Mouse (Mus musculus) embryonic facial prominence, embryonic 10.5 days (tissue): ENCODE measurements at regions not wholly inside any gene's neighbourhood (a gene's known extent, or its start where the extent isn't known, plus 50 kb on each side); places are given as distances from the start of the nearest gene placed in this dataset.
"Not testable (repeated sequence)": the region's sequence is repeated elsewhere in the genome, so short reads cannot be mapped to it uniquely, and the experiment has no call there.

Source experiments
- DNase-seq: peaks from one replicate; pipeline ENCODE4 v3.0.0-alpha.2; 2017; ENCODE audit warnings: low spot score
- H3K27ac ChIP-seq: fragments of 300-500 bp; sonication (generic); replicated peaks from 2 replicates; pipeline ENCODE4 v1.5.1; 2016; ENCODE audit warnings: mild to moderate bottlenecking
- H3K27me3 ChIP-seq: fragments of 300-500 bp; sonication (generic); replicated peaks from 2 replicates; pipeline ENCODE4 v1.6.1; 2016; ENCODE audit warnings: low read depth, mild to moderate bottlenecking; ENCODE audit not compliant: poor library complexity, severe bottlenecking
- H3K36me3 ChIP-seq: fragments of 300-500 bp; sonication (generic); replicated peaks from 2 replicates; pipeline ENCODE4 v1.6.1; 2016; ENCODE audit warnings: mild to moderate bottlenecking, moderate library complexity
- H3K4me1 ChIP-seq: fragments of 300-500 bp; sonication (generic); 2 replicates; pipeline ENCODE4 v1.6.1; 2016
- H3K4me3 ChIP-seq: fragments of 300-500 bp; sonication (generic); 2 replicates; pipeline ENCODE4 v1.5.1; 2016; ENCODE audit warnings: mild to moderate bottlenecking, moderate library complexity
- H3K9me3 ChIP-seq: fragments of 300-500 bp; sonication (generic); 2 replicates; pipeline ENCODE4 v1.6.1; 2016; ENCODE audit warnings: mild to moderate bottlenecking
- WGBS: fragments of 180-500 bp; shearing (Covaris S2); methylation state at CpG from one replicate; pipeline ENCODE4 v1.1.7; 2016; 5-methylcytosine and 5-hydroxymethylcytosine counted together

GRCm38 (mm10) chr9:43542077-43542654 lies 201.6 kb upstream of the Nectin1 start:
- Histone ChIP-seq H3K27ac (no peak overlapping the region), H3K9me3 (no peaks in the 10 kb centered on the region), H3K4me3 (no peak overlapping the region), H3K4me1 (peaks cover 10% of the 10 kb centered on the region), H3K27me3 (no peaks in the 10 kb centered on the region; the same call in 1 of the 2 replicates), H3K36me3 (no peaks in the 10 kb centered on the region)
- no peak for DNase-seq
- WGBS: 86% methylated on average over 9 of the region's 9 CpGs

- Histone ChIP-seq H3K4me1 (peaks cover 22% of the 10 kb centered on the region), H3K27ac (no peak overlapping the region), H3K36me3 (no peaks in the 10 kb centered on the region), H3K27me3 (peaks cover 5% of the 10 kb centered on the region; the same call in 1 of the 2 replicates), H3K9me3 (no peaks in the 10 kb centered on the region), H3K4me3 (no peak overlapping the region)
- 40% methylated on average over 15 of the region's 15 CpGs for WGBS
- DNase-seq: peak; percentile 36
These were observed 198.7 kb upstream of the Nectin1 start for GRCm38 (mm10) chr9:43545081-43545565.

GRCm38 (mm10) chr9:43548883-43549282 lies 194.9 kb upstream of the Nectin1 start:
- 71% methylated on average over 4 of the region's 4 CpGs for WGBS
- no peak for DNase-seq
- Histone ChIP-seq H3K9me3 (no peaks in the 10 kb centered on the region), H3K4me3 (no peak overlapping the region), H3K27me3 (peaks cover 5% of the 10 kb centered on the region; the same call in 1 of the 2 replicates), H3K27ac (no peak overlapping the region), H3K36me3 (no peaks in the 10 kb centered on the region), H3K4me1 (peaks cover 22% of the 10 kb centered on the region)

GRCm38 (mm10) chr9:43549293-43549692 lies 194.5 kb upstream of the Nectin1 start:
- 60% methylated on average over 7 of the region's 7 CpGs for WGBS
- Histone ChIP-seq H3K4me1 (peaks cover 22% of the 10 kb centered on the region), H3K27me3 (peaks cover 5% of the 10 kb centered on the region; the same call in 1 of the 2 replicates), H3K36me3 (no peaks in the 10 kb centered on the region), H3K4me3 (no peak overlapping the region), H3K9me3 (no peaks in the 10 kb centered on the region), H3K27ac (no peak overlapping the region)
- no peak for DNase-seq

GRCm38 (mm10) chr9:43552758-43553157 lies 191.0 kb upstream of the Nectin1 start:
- not testable (repeated sequence) for H3K27me3 ChIP-seq, H3K27ac ChIP-seq, H3K4me3 ChIP-seq, DNase-seq, H3K9me3 ChIP-seq, H3K36me3 ChIP-seq
- 90% methylated on average over 1 of the region's 1 CpGs for WGBS
- peaks cover 12% of the 10 kb centered on the region for H3K4me1 ChIP-seq

GRCm38 (mm10) chr9:43562016-43562415 lies 181.8 kb upstream of the Nectin1 start:
- H3K4me3 ChIP-seq: no peak overlapping the region
- WGBS: 87% methylated on average over 6 of the region's 6 CpGs
- peaks cover 11% of the 10 kb centered on the region for H3K4me1 ChIP-seq
- no peaks in the 10 kb centered on the region for H3K9me3 ChIP-seq
- 0 out of 2 replicates have a peak, but pooled peaks cover 4% of the 10 kb centered on the region for H3K27me3 ChIP-seq
- no peaks in the 10 kb centered on the region for H3K36me3 ChIP-seq
- H3K27ac ChIP-seq: no peak overlapping the region
- no peak for DNase-seq

GRCm38 (mm10) chr9:43564239-43564906 lies 179.4 kb upstream of the Nectin1 start:
- Histone ChIP-seq H3K27ac (no peak overlapping the region), H3K4me1 (peaks cover 15% of the 10 kb centered on the region), H3K9me3 (no peaks in the 10 kb centered on the region), H3K27me3 (peaks cover 4% of the 10 kb centered on the region; the same call in 1 of the 2 replicates), H3K4me3 (no peak overlapping the region), H3K36me3 (no peaks in the 10 kb centered on the region)
- peak; percentile 13 for DNase-seq
- WGBS: 64% methylated on average over 22 of the region's 22 CpGs

- H3K9me3 ChIP-seq: no peaks in the 10 kb centered on the region
- H3K27me3 ChIP-seq: no peaks in the 10 kb centered on the region; the same call in 1 of the 2 replicates
- H3K36me3 ChIP-seq: no peaks in the 10 kb centered on the region
- DNase-seq: no peak
- H3K27ac ChIP-seq: no peak overlapping the region
- no peak overlapping the region for H3K4me3 ChIP-seq
- peaks cover 22% of the 10 kb centered on the region for H3K4me1 ChIP-seq
- WGBS: 51% methylated on average over 4 of the region's 4 CpGs
These were observed 174.9 kb upstream of the Nectin1 start for GRCm38 (mm10) chr9:43568851-43569250.

- 84% methylated on average over 6 of the region's 6 CpGs for WGBS
- no peaks in the 10 kb centered on the region for H3K9me3 ChIP-seq
- H3K4me1 ChIP-seq: 0 out of 2 replicates have a peak, but pooled peaks cover 12% of the 10 kb centered on the region
- no peaks in the 10 kb centered on the region; the same call in 1 of the 2 replicates for H3K27me3 ChIP-seq
- no peak overlapping the region for H3K27ac ChIP-seq
- no peak for DNase-seq
- no peaks in the 10 kb centered on the region for H3K36me3 ChIP-seq
- no peak overlapping the region for H3K4me3 ChIP-seq
These were observed 172.7 kb upstream of the Nectin1 start for GRCm38 (mm10) chr9:43571086-43571485.

- H3K27me3 ChIP-seq: 0 out of 2 replicates have a peak, but pooled peaks cover 5% of the 10 kb centered on the region
- WGBS: 92% methylated on average over 6 of the region's 6 CpGs
- H3K9me3 ChIP-seq: no peaks in the 10 kb centered on the region
- DNase-seq: no peak
- H3K4me3 ChIP-seq: no peak overlapping the region
- H3K36me3 ChIP-seq: no peaks in the 10 kb centered on the region
- H3K4me1 ChIP-seq: 0 out of 2 replicates have a peak, but pooled peaks cover 5% of the 10 kb centered on the region
- no peak overlapping the region for H3K27ac ChIP-seq
These were observed 168.1 kb upstream of the Nectin1 start for GRCm38 (mm10) chr9:43575659-43576058.

GRCm38 (mm10) chr9:43580653-43581052 lies 163.1 kb upstream of the Nectin1 start:
- Histone ChIP-seq H3K4me3 (no peak overlapping the region), H3K4me1 (no peaks in the 10 kb centered on the region), H3K36me3 (no peaks in the 10 kb centered on the region), H3K9me3 (no peaks in the 10 kb centered on the region), H3K27me3 (0 out of 2 replicates have a peak, but pooled peaks cover 9% of the 10 kb centered on the region), H3K27ac (no peak overlapping the region)
- DNase-seq: no peak
- WGBS: 40% methylated on average over 6 of the region's 6 CpGs

GRCm38 (mm10) chr9:43585616-43586015 lies 158.2 kb upstream of the Nectin1 start:
- WGBS: 74% methylated on average over 6 of the region's 6 CpGs

GRCm38 (mm10) chr9:43593236-43593635 lies 150.5 kb upstream of the Nectin1 start:
- no peaks in the 10 kb centered on the region for H3K9me3 ChIP-seq
- 82% methylated on average over 6 of the region's 6 CpGs for WGBS
- no peaks in the 10 kb centered on the region for H3K27me3 ChIP-seq
- no peaks in the 10 kb centered on the region for H3K36me3 ChIP-seq
- no peak overlapping the region for H3K4me3 ChIP-seq
- no peak for DNase-seq
- H3K27ac ChIP-seq: no peak overlapping the region
- H3K4me1 ChIP-seq: no peaks in the 10 kb centered on the region

More at GRCm38 (mm10) chr9:43585616-43586015, 158.2 kb upstream of the Nectin1 start:
- no peak for DNase-seq
- H3K27me3 ChIP-seq: 0 out of 2 replicates have a peak, but pooled peaks cover 4% of the 10 kb centered on the region
- no peaks in the 10 kb centered on the region for H3K36me3 ChIP-seq
- no peaks in the 10 kb centered on the region for H3K4me1 ChIP-seq
- H3K27ac ChIP-seq: no peak overlapping the region
- no peaks in the 10 kb centered on the region for H3K9me3 ChIP-seq
- no peak overlapping the region for H3K4me3 ChIP-seq
